Comparison of ENCODE assay signal across 10 mouse cellular contexts in the genomic region with DNA sequence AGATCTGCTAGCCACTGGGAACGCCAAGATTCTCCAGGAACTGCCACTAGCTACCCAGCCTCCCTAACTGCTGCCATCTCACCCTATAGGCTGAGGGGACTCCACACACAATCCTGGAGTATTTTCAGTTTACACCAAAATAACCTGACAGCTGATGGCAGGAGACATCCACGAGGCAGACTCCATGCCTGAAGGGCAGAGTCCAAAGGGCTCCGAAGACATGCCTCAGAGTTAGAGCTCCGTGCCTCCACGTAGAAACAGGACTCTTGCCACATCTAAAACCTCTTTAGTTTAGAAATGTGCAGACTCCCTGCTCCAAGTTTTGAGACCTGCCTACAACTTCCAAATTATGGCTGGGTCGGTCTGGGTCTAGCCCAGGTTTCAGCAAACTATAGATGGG. TPM values are rescaled to one million over a fixed set of nuclear protein-coding genes. Genes with fewer than 3 reads are reported as not detected.
DNase-seq lines count a peak whose midpoint lies in the region; ATAC-seq lines count a peak whose summit lies in the region.
"Had no signal": no experiment of that assay in that cellular context is flagged by ENCODE, and none has a peak within 500 bp of the region (broad histone marks: within the 10 kb centered on the region; RNA-seq: fewer than 3 reads in every experiment).

No protein-coding gene starts in this region.

- WGBS in heart, embryonic 11.5 days (ENCODE audit: insufficient replicate concordance) = 53% methylated on average over 6 of the region's 6 CpGs
- 60% methylated on average over 6 of the region's 6 CpGs for WGBS in liver, embryonic 16.5 days (ENCODE audit: insufficient replicate concordance)

- peak overlapping the region; percentile 97 for H3K4me3 ChIP-seq in heart, embryonic 11.5 days (ENCODE audit: low read depth, low read length)
- H3K4me3 ChIP-seq in brown adipose tissue, adult 24 weeks (ENCODE audit: insufficient read depth, low read depth, low read length) = peak overlapping the region; percentile 73
- H3K4me3 ChIP-seq in liver, embryonic 16.5 days (ENCODE audit: low read depth, low read length) = peak overlapping the region; percentile 72

- H3K9ac ChIP-seq in heart, embryonic 11.5 days (ENCODE audit: low read depth, low read length) = peak overlapping the region; percentile 99
- peak overlapping the region; percentile 6; the same call in 1 of the 2 replicates for H3K9ac ChIP-seq in liver, embryonic 16.5 days (ENCODE audit: low read depth, low read length)

- H3K4me1 ChIP-seq in heart, embryonic 11.5 days (ENCODE audit: control insufficient read depth, insufficient read depth, low read length) = peaks cover 35% of the 10 kb centered on the region
- peaks cover 26% of the 10 kb centered on the region for H3K4me1 ChIP-seq in brown adipose tissue, adult 24 weeks (ENCODE audit: control insufficient read depth, insufficient read depth, insufficient read length, low read length)
- H3K4me1 ChIP-seq in liver, embryonic 16.5 days (ENCODE audit: control insufficient read depth, low read depth, low read length) = peaks cover 19% of the 10 kb centered on the region

- H3K36me3 ChIP-seq in heart, embryonic 11.5 days (ENCODE audit: control insufficient read depth, insufficient read depth, low read length) = peaks cover 14% of the 10 kb centered on the region
- H3K36me3 ChIP-seq in liver, embryonic 16.5 days (ENCODE audit: control insufficient read depth, insufficient read depth) = peaks cover 8% of the 10 kb centered on the region

- intact Hi-C loops in gastrocnemius, postnatal 36 days (cut with DNase I) = loop anchor here (5.0 kb wide), 1 partner anchor 47 kb away; no protein-coding TSS in a partner anchor

- H3K27ac ChIP-seq in heart, embryonic 11.5 days (ENCODE audit: low read depth, low read length) = peak overlapping the region; percentile 94; the same call in 1 of the 2 replicates
- H3K27ac ChIP-seq in brown adipose tissue, adult 24 weeks (replicated peaks; ENCODE audit: low read depth, low read length) = peak overlapping the region; percentile 47
- H3K27ac ChIP-seq in liver, embryonic 16.5 days (ENCODE audit: low read length) = peak overlapping the region; percentile 82

- H3K4me2 ChIP-seq in heart, embryonic 11.5 days = peak overlapping the region; percentile 92
- H3K4me2 ChIP-seq in liver, embryonic 16.5 days (ENCODE audit: low read depth, low read length) = peak overlapping the region; percentile 81

- H3K27me3 ChIP-seq in heart, embryonic 11.5 days (ENCODE audit: control insufficient read depth, insufficient read depth, low read length) = no peaks in the 10 kb centered on the region
- peaks cover 37% of the 10 kb centered on the region for H3K27me3 ChIP-seq in liver, embryonic 16.5 days (ENCODE audit: control insufficient read depth, insufficient read depth, low read depth, low read length)

- no peak for ATAC-seq in heart, embryonic 11.5 days (replicated peaks; ENCODE audit: insufficient number of reproducible peaks, low FRiP score, low TSS enrichment)
- ATAC-seq in liver, embryonic 16.5 days (ENCODE audit: low read depth) = peak; percentile 8; the same call in 1 of the 2 replicates
- ATAC-seq: CD4-positive, CD25-positive, alpha-beta regulatory T cell, adult 4 months had no signal

- no peaks in the 10 kb centered on the region for H3K9me3 ChIP-seq in heart, embryonic 11.5 days (replicated peaks; ENCODE audit: control insufficient read depth, low read length)
- H3K9me3 ChIP-seq in liver, embryonic 16.5 days (replicated peaks; ENCODE audit: control insufficient read depth, low read length) = no peaks in the 10 kb centered on the region

- DNase-seq in heart, postnatal 4 days = no peak
- DNase-seq in kidney, adult 11 months = peak; percentile 78
- no peak for DNase-seq in left cerebral cortex, adult 9 months (ENCODE audit: low spot score in 2 of 2)
- DNase-seq in thymus, postnatal 4 days = no peak
- no peak for DNase-seq in gastrocnemius, postnatal 36 days
- DNase-seq: retina, postnatal 1 day had no signal

RNA-seq across cellular contexts. Expression of gene Furin, which starts 4.7 kb away (rescaled TPM):
- polyA plus RNA-seq in heart, embryonic 11.5 days (2014; fragmentation: Nextera tagmentation; extraction: Ambion mirVana) = 16.0 and 23.5 TPM in 2 replicates
- 100 to 1,000 TPM; 104 to 113 TPM for total RNA-seq in heart, postnatal 4 days (2021)
- polyA plus RNA-seq in brown adipose tissue, adult 24 weeks (2012; ENCODE audit: insufficient read depth, insufficient read length, missing spikeins) = 46.7 and 50.2 TPM in 2 replicates
- 5.6 and 6.2 TPM in 2 replicates for polyA plus RNA-seq in liver, embryonic 16.5 days (2015; fragmentation: Nextera tagmentation; extraction: Ambion mirVana)
- 10 to 100 TPM; 40.7 to 48.6 TPM for total RNA-seq in gastrocnemius, postnatal 36 days (2021)

RNA-seq across cellular contexts. Expression of gene Fes, which starts 12.8 kb away (rescaled TPM):
- 4.7 and 7.1 TPM in 2 replicates for polyA plus RNA-seq in heart, embryonic 11.5 days (2014; fragmentation: Nextera tagmentation; extraction: Ambion mirVana)
- total RNA-seq in heart, postnatal 4 days (2021) = 10 to 100 TPM; 16.4 to 21.5 TPM
- polyA plus RNA-seq in brown adipose tissue, adult 24 weeks (2012; ENCODE audit: insufficient read depth, insufficient read length, missing spikeins) = 5.6 and 5.8 TPM in 2 replicates
- 16.5 and 18.2 TPM in 2 replicates for polyA plus RNA-seq in liver, embryonic 16.5 days (2015; fragmentation: Nextera tagmentation; extraction: Ambion mirVana)
- total RNA-seq in gastrocnemius, postnatal 36 days (2021) = 1 to 10 TPM; 3.5 to 5.2 TPM

RNA-seq across cellular contexts. Expression of gene Man2a2, which starts 29.4 kb away (rescaled TPM):
- 12.3 and 12.7 TPM in 2 replicates for polyA plus RNA-seq in heart, embryonic 11.5 days (2014; fragmentation: Nextera tagmentation; extraction: Ambion mirVana)
- total RNA-seq in heart, postnatal 4 days (2021) = 10 to 100 TPM; 65.0 to 65.6 TPM
- 56.3 and 65.8 TPM in 2 replicates for polyA plus RNA-seq in brown adipose tissue, adult 24 weeks (2012; ENCODE audit: insufficient read depth, insufficient read length, missing spikeins)
- polyA plus RNA-seq in liver, embryonic 16.5 days (2015; fragmentation: Nextera tagmentation; extraction: Ambion mirVana) = 2.6 and 3.1 TPM in 2 replicates
- total RNA-seq in gastrocnemius, postnatal 36 days (2021) = 100 to 1,000 TPM; 139 to 157 TPM

RNA-seq across cellular contexts. Expression of gene Hddc3, which starts 57.7 kb away (rescaled TPM):
- 13.3 and 15.7 TPM in 2 replicates for polyA plus RNA-seq in heart, embryonic 11.5 days (2014; fragmentation: Nextera tagmentation; extraction: Ambion mirVana)
- 10 to 100 TPM; 40.9 to 42.1 TPM for total RNA-seq in heart, postnatal 4 days (2021)
- polyA plus RNA-seq in brown adipose tissue, adult 24 weeks (2012; ENCODE audit: insufficient read depth, insufficient read length, missing spikeins) = 35.2 and 35.6 TPM in 2 replicates
- polyA plus RNA-seq in liver, embryonic 16.5 days (2015; fragmentation: Nextera tagmentation; extraction: Ambion mirVana) = 3.1 and 3.5 TPM in 2 replicates
- total RNA-seq in gastrocnemius, postnatal 36 days (2021) = 10 to 100 TPM; 17.6 to 21.1 TPM

RNA-seq across cellular contexts. Expression of gene Unc45a, which starts 59.8 kb away (rescaled TPM):
- polyA plus RNA-seq in heart, embryonic 11.5 days (2014; fragmentation: Nextera tagmentation; extraction: Ambion mirVana) = 11.3 and 15.6 TPM in 2 replicates
- total RNA-seq in heart, postnatal 4 days (2021) = 10 to 100 TPM; 22.9 to 24.9 TPM
- polyA plus RNA-seq in brown adipose tissue, adult 24 weeks (2012; ENCODE audit: insufficient read depth, insufficient read length, missing spikeins) = 12.8 and 19.7 TPM in 2 replicates
- 9.0 and 9.3 TPM in 2 replicates for polyA plus RNA-seq in liver, embryonic 16.5 days (2015; fragmentation: Nextera tagmentation; extraction: Ambion mirVana)
- total RNA-seq in gastrocnemius, postnatal 36 days (2021) = 10 to 100 TPM in 1 of 2 experiments, 1 to 10 TPM in 1; 9.7 to 12.1 TPM
